Mouse (Mus musculus): ENCODE data around the gene Ssr2.
"Not testable (repeated sequence)": the region's sequence is repeated elsewhere in the genome, so short reads cannot be mapped to it uniquely, and the experiment has no call there.

Gene Ssr2

GRCm38 (mm10) chr3:88566536-88567061 lies 9.1 kb upstream of the Ssr2 start:
- no peak for DNase-seq

DNA sequence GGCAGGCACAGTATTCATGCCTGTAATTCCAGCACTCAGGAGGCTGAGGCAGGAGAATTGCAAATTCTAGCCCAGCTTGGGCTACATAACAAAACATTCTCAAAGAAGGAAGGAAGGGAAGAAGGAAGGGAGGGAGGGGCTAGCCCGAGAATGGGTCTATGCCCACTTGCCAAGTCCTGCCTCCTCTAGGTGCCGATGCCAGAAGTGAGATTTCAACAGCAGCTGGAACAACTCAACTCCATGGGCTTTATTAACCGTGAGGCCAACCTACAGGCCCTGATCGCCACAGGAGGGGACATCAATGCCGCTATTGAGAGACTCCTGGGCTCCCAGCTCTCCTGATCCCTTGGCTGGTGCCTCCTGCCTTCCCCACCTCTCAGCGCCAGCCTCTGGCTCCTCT lies 7.8 kb upstream of the Ssr2 start:
- DNase-seq: no peak

DNA sequence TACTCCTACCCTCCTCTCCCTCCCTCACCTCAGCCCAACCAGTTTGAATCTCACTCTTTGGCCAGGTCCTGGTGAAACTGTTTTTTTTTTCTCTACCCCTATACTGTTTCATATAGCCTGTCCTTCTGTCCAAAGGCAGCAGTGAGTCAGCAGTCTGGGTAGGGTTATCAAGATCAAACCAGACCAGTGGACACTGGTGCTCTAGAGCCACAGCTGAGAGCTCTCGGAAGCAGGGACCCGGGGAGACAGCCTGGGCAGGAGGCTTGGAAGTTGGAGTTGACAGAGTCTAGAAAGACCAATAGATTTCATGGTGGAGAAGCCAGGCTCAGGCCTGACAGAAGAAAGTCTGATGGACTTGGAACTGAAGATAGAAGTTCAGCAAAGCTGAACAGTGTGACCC lies 7.1 kb upstream of the Ssr2 start:
- DNase-seq: no peak

GRCm38 (mm10) chr3:88569093-88569492 lies 6.6 kb upstream of the Ssr2 start:
- no peak for DNase-seq

DNA sequence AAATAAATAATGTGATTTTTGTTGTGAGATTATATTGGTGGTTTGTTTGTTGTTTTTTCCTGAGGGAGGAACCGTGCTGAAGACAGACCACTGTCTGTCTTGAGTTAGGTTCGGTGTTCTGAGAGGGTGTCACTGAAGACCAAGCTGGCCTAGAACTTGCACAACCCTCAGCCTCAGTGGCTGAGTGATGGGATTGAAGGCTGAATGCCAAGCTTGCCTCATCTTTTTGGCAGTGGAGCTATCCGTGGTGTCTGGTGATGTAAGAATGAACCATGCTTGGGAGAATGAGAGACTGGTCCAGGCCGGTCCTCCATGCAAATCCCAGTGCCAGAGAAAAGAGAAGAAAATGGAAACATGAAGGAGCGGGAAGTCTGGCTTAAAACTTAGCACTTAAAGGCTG lies 6.0 kb upstream of the Ssr2 start:
- no peak for DNase-seq

DNA sequence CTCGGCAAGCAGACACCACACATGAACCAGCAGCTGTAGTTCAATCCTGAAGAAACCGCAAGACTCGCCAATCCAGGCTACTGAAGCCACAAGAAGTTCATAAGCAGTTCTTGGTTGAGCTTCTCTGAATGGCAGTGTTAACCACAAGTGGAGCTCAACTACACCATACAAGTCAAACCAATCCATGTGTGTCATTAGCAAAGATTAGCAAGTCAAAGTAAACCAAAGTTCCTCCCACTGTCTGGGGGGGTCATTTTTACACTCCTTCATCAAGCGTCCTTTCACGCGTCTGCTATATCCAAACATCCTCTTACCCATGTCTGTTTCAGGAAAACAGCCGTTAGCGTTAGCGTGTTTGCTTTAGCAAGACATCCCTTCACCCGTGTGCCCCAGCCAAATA lies 5.3 kb upstream of the Ssr2 start:
- DNase-seq: no peak

GRCm38 (mm10) chr3:88571856-88572255 lies 3.8 kb upstream of the Ssr2 start:
- no peak for DNase-seq

DNA sequence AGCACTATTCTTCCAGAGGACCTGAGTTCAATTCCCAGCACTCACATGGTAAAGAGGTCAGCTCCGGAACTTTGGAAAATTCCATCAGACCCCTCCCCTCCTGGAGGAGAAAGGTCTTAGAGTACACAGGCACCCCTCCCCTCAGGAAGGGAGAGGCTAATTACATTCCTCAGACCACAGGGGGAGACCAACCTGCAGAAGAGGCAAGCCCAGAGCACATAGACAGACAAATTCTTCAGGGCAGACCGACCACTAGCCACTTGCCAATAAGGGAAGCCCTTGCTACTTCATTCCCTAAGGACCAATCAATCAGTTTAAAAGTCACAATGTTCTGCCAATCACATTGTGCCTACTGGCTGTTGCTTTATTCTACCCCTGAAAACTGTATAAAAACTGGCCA lies 2.8 kb upstream of the Ssr2 start:
- DNase-seq: no peak

DNA sequence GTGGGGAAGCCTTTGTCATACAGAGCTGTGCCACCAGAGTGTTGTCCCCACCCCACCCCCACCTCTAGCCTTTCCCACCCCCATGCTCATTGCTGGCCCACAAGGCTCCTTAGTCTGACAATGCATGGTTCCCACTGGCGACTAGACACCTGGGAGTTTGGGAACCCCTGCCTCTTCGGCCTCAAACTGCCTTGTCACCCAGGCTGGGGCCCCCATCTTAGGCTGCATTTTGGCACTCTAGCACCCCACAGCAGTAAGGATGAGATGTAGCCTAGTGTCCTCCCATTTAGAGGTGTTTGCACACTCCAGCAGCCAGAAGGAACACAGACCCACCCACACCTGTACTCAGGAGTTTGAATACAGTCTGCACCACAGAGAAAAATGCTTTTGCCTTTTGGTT lies 1.9 kb upstream of the Ssr2 start:
- DNase-seq: no peak

DNA sequence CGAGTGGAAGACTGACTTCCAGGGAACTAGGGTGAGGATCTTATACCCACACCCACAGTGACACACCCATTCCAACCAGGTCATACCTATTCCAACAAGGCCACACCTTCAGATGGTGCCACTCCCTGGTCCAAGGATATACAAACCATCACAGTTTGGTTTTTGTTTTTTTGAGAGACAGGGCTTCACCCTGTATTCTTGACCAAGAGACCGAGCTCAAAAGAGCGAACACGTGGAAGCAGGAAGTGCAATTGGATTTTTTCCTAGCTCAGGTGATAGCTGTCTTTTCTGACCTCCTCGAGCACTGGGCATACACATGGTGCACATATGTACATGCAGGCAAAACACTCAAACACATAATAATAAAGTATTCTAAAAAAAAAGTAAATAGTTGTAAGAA lies 2.2 kb downstream of the Ssr2 start:
- not testable (repeated sequence) for DNase-seq

GRCm38 (mm10) chr3:88578498-88579424 lies 3.1 kb downstream of the Ssr2 start:
- no peak for DNase-seq

DNA sequence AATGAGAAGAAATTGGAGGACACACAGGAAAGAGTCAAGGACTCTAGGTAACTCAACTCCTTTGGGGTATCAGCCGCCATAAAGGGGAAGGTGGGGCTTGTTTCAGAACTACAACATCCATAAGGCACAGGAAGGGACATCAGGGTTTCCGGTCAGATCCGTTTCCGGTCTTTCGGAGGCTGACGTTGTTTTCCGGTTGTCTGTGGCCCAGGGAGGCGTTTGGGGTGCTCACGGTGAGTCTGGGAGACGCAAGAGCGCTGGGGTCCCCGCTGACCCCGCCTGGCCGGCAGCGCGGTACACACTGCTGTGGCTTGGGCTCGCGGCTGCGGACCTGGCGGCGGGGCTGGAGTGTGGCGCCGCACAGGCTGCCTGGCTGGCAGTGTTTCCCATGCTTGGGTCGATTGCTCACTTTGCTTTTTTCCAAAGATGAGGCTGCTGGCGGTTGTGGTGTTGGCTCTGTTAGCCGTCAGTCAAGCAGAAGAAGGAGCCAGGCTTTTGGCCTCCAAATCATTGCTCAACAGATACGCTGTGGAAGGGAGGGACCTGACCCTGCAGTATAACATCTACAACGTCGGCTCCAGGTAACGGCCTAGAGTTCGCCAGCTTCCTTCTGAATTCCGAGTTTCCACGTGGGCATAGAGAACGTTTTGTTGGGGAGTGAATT lies 3.9 kb downstream of the Ssr2 start:
- peak; percentile 81 to 86 for DNase-seq

- DNase-seq: no peak
Measured at GRCm38 (mm10) chr3:88585769-88586168, 10.1 kb downstream of the Ssr2 start.

GRCm38 (mm10) chr3:88586640-88587039 lies 11.0 kb downstream of the Ssr2 start:
- no peak for DNase-seq

GRCm38 (mm10) chr3:88590246-88590645 lies 14.6 kb downstream of the Ssr2 start:
- no peak for DNase-seq

DNA sequence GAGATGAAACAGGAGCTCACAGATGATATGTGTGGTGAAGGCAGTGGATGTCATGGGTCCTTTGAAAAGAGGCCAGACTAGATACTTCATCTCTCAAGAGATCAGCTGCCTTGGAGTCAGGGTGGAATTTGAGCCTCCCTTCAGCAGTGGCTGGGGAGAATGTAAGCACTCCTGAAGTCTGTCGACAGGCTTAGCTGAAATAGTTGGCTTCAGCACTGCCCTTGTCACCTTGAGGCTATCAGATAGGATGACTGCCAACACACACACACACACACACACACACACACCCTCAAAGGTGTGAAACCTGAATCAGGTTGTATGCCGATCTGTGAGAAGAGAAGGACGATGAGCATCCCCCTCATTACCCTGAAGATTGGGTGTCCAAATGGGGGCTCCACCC lies 15.4 kb downstream of the Ssr2 start:
- DNase-seq: no peak

GRCm38 (mm10) chr3:88591950-88592731 lies 16.5 kb downstream of the Ssr2 start:
- DNase-seq: peak; percentile 24 to 59

GRCm38 (mm10) chr3:88592942-88593576 lies 17.4 kb downstream of the Ssr2 start:
- no peak for DNase-seq

DNA sequence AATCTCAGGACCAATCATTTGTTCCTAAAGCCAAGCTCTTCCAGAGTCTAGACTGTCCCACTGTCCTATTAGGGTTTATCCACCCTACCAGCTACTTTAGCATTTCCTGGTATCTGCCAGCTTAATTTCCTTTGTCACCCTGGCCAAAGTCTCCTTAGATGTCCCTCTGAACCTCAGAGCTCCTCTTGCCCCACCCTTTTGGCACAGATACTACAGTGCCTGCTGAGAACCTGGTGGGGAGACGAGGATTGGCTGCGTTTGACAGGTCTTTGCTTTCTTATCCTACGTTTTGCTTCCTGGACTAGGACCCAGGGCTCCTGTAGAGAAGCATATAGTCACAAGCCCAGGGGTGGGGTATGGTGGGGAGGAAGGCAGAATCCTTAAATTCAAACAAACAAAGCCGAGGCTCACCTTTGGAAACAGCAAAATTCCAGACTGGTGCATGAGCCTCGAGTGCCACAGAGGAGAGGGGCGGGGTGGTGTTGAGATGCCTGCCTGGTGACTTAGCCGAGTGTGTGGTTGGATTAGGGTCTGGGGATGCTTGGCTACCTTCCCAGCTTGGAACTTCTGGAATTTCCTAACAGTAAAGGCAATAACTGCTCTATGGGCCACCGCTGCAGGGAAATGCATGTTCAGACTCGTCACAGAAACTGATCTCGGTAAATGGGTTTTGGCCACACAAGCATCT lies 18.4 kb downstream of the Ssr2 start:
- DNase-seq: no peak

- not testable (repeated sequence) for DNase-seq
Measured at GRCm38 (mm10) chr3:88596547-88596946, 20.9 kb downstream of the Ssr2 start.

GRCm38 (mm10) chr3:88602466-88602865 lies 26.8 kb downstream of the Ssr2 start:
- no peak for DNase-seq

- DNase-seq: peak; percentile 57 to 68
Measured at GRCm38 (mm10) chr3:88603714-88604161, 28.1 kb downstream of the Ssr2 start.
